Mouse (Mus musculus): Measurements from ENCODE around the gene Unc45a. TPM values are rescaled to one million over a fixed set of nuclear protein-coding genes. Genes with fewer than 3 reads are reported as not detected.

The Unc45a gene
- polyA plus RNA-seq, 1 experiment from 2014 or later, result 36.8 TPM

DNA sequence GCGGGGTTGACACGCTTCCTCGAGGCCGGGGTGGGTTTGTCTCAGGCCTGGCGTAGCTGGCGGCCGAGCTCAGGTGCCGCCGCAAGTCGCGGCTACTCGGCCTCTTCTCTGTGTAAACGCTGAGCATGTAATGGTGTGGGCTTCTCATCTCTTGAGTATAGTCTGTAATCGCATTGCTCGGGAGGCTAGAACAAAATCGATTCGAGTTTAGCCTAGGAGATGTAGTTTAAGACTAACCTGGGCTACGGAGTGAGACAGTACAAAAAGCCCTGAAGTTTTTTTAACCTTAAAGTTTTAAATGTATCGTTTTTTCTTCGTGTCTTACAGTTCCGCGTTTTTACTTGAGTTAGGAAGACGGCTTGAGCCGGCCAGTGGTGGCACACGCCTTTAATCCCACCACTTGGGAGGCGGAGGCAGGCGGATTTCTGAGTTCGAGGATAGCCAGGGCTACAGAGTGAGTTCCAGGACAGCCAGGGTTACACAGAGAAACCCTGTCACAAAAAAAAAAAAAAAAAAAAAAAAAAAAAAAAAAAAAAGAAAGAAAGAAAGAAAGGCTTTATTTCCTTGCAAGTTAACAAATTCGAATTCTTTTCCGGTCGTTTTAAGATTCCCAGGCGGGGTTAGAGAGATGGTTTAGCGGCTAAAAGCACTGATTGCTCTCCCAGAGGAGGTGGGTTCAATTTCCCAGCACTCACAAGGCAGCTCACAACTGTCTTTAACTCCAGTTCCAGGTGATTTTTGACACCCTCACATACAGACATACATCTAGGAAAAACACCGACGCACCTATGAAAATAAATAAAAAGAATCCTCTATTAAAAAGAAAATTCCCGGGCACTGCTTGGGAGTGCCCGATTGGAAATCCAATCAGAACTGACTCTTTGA lies 45.8 kb downstream of the Unc45a start:
- DNase-seq (ENCODE audit: low spot score), result peak; percentile 48
- peak; percentile 52 for ATAC-seq (ENCODE audit: insufficient read depth, low FRiP score, low TSS enrichment)
- peaks cover 9% of the 10 kb centered on the region for H3K4me1 ChIP-seq (ENCODE audit: control insufficient read depth, insufficient read depth, low read length)
- WGBS, result 9% methylated on average over 37 of the region's 37 CpGs
- H3K9ac ChIP-seq (ENCODE audit: low read length), result peak overlapping the region; percentile 80
- H3K4me3 ChIP-seq (ENCODE audit: low read depth, low read length), result peak overlapping the region; percentile 90
- H3K27ac ChIP-seq (ENCODE audit: low read depth, low read length), result peak overlapping the region; percentile 64
- H3K9me3 ChIP-seq (ENCODE audit: control insufficient read depth, low read length), result no peaks in the 10 kb centered on the region
- H3K4me2 ChIP-seq (ENCODE audit: low read depth), result peak overlapping the region; percentile 67
- no peaks in the 10 kb centered on the region for H3K27me3 ChIP-seq (ENCODE audit: control insufficient read depth, insufficient read depth, low read length)
- no peaks in the 10 kb centered on the region for H3K36me3 ChIP-seq (ENCODE audit: control insufficient read depth, insufficient read depth, low read length)

DNA sequence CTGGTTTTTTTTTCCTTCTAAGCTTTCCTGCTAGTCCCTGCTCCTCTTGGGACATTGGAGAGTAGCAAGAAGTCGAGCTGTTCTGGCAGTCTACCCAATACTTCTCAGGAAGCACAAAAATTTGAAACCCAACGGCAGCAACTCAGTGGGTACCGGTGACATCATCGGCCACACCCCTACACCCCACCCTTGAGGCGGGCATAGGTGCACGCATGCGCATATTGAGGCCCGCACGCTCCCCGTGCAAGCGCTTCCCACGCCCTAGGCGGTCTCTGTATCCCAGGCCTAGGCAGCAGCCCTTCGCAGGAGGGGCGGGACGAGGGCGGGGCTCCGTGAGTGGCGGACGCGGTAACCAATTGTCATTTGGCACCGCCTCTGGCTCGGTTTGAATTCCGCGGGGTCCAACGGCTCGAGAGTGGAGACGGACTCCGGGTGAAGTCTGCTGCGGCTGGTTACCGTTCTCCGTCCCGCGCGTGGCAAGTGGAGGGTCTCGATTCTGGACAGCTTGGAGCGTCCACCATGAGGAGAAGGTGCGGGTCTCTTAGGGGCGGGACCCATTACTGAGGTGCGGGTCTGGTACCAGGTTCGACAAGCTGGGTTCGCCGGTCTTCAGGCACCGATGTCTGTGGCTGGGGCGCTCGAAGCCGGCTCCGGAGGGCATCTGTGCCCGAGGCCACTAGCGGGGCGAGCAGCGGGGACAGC lies 46.6 kb downstream of the Unc45a start, which contains the start of gene Prc1:
Gene Prc1, plus strand, starts transcription at position 389 of the 702 bp plus-strand sequence.
- Histone ChIP-seq H3K4me2 (ENCODE audit: low read depth) (peak within 1 kb of the TSS; percentile 67), H3K36me3 (ENCODE audit: control insufficient read depth, insufficient read depth, low read length) (no peaks in the 10 kb centered on the region), H3K9me3 (ENCODE audit: control insufficient read depth, low read length) (no peaks in the 10 kb centered on the region), H3K9ac (ENCODE audit: low read length) (peak within 1 kb of the TSS; percentile 80), H3K27ac (ENCODE audit: low read depth, low read length) (peak within 1 kb of the TSS; percentile 64), H3K27me3 (ENCODE audit: control insufficient read depth, insufficient read depth, low read length) (no peaks in the 10 kb centered on the region), H3K4me1 (ENCODE audit: control insufficient read depth, insufficient read depth, low read length) (peaks cover 9% of the 10 kb centered on the region), H3K4me3 (ENCODE audit: low read depth, low read length) (peak within 1 kb of the TSS; percentile 90)
- ATAC-seq (ENCODE audit: insufficient read depth, low FRiP score, low TSS enrichment), result peak; percentile 96
- WGBS, result under 1% methylated on average over 52 of the region's 52 CpGs
- DNase-seq (ENCODE audit: low spot score), result peak; percentile 99

DNA sequence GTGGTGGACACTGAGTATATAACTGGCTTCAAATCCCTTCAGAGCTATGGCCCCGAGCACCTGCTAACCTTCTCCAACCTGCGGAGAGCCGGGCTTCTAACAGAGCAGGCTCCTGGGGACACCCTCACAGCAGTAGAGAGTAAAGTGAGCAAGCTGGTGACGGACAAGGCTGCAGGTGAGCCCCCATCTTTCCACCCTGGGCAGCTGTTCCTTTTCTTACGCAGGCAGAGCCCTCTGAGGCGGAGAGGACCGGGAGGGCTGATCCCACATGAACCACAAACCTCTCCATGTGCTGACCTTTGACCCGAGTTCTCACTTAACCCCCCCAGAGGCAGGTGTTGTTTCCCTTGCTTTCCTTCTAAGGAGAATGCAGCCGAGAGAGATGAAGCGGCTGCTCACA lies 53.1 kb downstream of the Unc45a start:
- H3K27ac ChIP-seq (ENCODE audit: low read depth, low read length), result no peak overlapping the region
- H3K9ac ChIP-seq (ENCODE audit: low read length), result no peak overlapping the region
- H3K27me3 ChIP-seq (ENCODE audit: control insufficient read depth, insufficient read depth, low read length), result no peaks in the 10 kb centered on the region
- 82% methylated on average over 10 of the region's 10 CpGs for WGBS
- no peak overlapping the region for H3K4me2 ChIP-seq (ENCODE audit: low read depth)
- no peak overlapping the region for H3K4me3 ChIP-seq (ENCODE audit: low read depth, low read length)
- H3K36me3 ChIP-seq (ENCODE audit: control insufficient read depth, insufficient read depth, low read length), result peaks cover 12% of the 10 kb centered on the region
- DNase-seq (ENCODE audit: low spot score) (no peak), ATAC-seq (ENCODE audit: insufficient read depth, low FRiP score, low TSS enrichment) (no peak)
- no peaks in the 10 kb centered on the region for H3K9me3 ChIP-seq (ENCODE audit: control insufficient read depth, low read length)
- H3K4me1 ChIP-seq (ENCODE audit: control insufficient read depth, insufficient read depth, low read length), result no peaks in the 10 kb centered on the region

- Histone ChIP-seq H3K36me3 (ENCODE audit: control insufficient read depth, insufficient read depth, low read length) (peaks cover 12% of the 10 kb centered on the region), H3K27ac (ENCODE audit: low read depth, low read length) (no peak overlapping the region), H3K9me3 (ENCODE audit: control insufficient read depth, low read length) (no peaks in the 10 kb centered on the region), H3K27me3 (ENCODE audit: control insufficient read depth, insufficient read depth, low read length) (no peaks in the 10 kb centered on the region), H3K4me1 (ENCODE audit: control insufficient read depth, insufficient read depth, low read length) (no peaks in the 10 kb centered on the region), H3K4me2 (ENCODE audit: low read depth) (no peak overlapping the region), H3K9ac (ENCODE audit: low read length) (no peak overlapping the region), H3K4me3 (ENCODE audit: low read depth, low read length) (no peak overlapping the region)
- ATAC-seq (ENCODE audit: insufficient read depth, low FRiP score, low TSS enrichment) (no peak), DNase-seq (ENCODE audit: low spot score) (no peak)
- WGBS, result 91% methylated on average over 6 of the region's 6 CpGs
Observed at GRCm38 (mm10) chr7:80285725-80286124, 55.1 kb downstream of the Unc45a start.

DNA sequence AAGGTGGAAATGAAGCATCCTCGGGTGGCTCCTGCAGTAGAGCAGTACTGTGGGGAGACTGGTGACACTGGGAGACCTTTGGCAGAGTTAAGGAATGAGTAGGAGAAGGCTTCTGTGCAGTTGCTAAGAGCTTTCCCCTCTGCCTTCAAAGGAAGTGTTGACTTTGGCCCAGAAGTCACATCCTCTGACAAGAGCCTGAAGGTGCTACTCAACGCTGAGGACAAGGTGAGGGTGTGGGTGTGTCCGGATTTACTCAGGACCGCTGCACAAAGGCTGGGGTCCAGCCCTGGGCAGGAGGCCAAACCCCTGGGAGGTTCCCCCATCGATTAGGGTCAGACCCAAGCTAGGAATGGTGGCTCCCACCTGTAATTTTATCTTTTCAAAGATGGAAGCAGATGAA lies 56.4 kb downstream of the Unc45a start:
- H3K36me3 ChIP-seq (ENCODE audit: control insufficient read depth, insufficient read depth, low read length), result peaks cover 12% of the 10 kb centered on the region
- WGBS, result 91% methylated on average over 5 of the region's 5 CpGs
- no peaks in the 10 kb centered on the region for H3K27me3 ChIP-seq (ENCODE audit: control insufficient read depth, insufficient read depth, low read length)
- DNase-seq (ENCODE audit: low spot score) (no peak), ATAC-seq (ENCODE audit: insufficient read depth, low FRiP score, low TSS enrichment) (no peak)
- H3K9ac ChIP-seq (ENCODE audit: low read length), result no peak overlapping the region
- H3K9me3 ChIP-seq (ENCODE audit: control insufficient read depth, low read length), result no peaks in the 10 kb centered on the region
- no peaks in the 10 kb centered on the region for H3K4me1 ChIP-seq (ENCODE audit: control insufficient read depth, insufficient read depth, low read length)
- no peak overlapping the region for H3K4me3 ChIP-seq (ENCODE audit: low read depth, low read length)
- no peak overlapping the region for H3K27ac ChIP-seq (ENCODE audit: low read depth, low read length)
- no peak overlapping the region for H3K4me2 ChIP-seq (ENCODE audit: low read depth)

- DNase-seq (ENCODE audit: low spot score) (no peak), ATAC-seq (ENCODE audit: insufficient read depth, low FRiP score, low TSS enrichment) (no peak)
- no peak overlapping the region for H3K4me2 ChIP-seq (ENCODE audit: low read depth)
- no peak overlapping the region for H3K9ac ChIP-seq (ENCODE audit: low read length)
- peaks cover 12% of the 10 kb centered on the region for H3K36me3 ChIP-seq (ENCODE audit: control insufficient read depth, insufficient read depth, low read length)
- 83% methylated on average over 3 of the region's 3 CpGs for WGBS
- H3K27me3 ChIP-seq (ENCODE audit: control insufficient read depth, insufficient read depth, low read length), result no peaks in the 10 kb centered on the region
- no peak overlapping the region for H3K4me3 ChIP-seq (ENCODE audit: low read depth, low read length)
- H3K4me1 ChIP-seq (ENCODE audit: control insufficient read depth, insufficient read depth, low read length), result no peaks in the 10 kb centered on the region
- no peaks in the 10 kb centered on the region for H3K9me3 ChIP-seq (ENCODE audit: control insufficient read depth, low read length)
- no peak overlapping the region for H3K27ac ChIP-seq (ENCODE audit: low read depth, low read length)
Observed at GRCm38 (mm10) chr7:80283226-80283918, 57.4 kb downstream of the Unc45a start.

GRCm38 (mm10) chr7:80281646-80282045 lies 59.2 kb downstream of the Unc45a start:
- no peak overlapping the region for H3K4me3 ChIP-seq (ENCODE audit: low read depth, low read length)
- H3K27ac ChIP-seq (ENCODE audit: low read depth, low read length), result no peak overlapping the region
- ATAC-seq (ENCODE audit: insufficient read depth, low FRiP score, low TSS enrichment), result no peak
- H3K36me3 ChIP-seq (ENCODE audit: control insufficient read depth, insufficient read depth, low read length), result peaks cover 6% of the 10 kb centered on the region
- H3K9me3 ChIP-seq (ENCODE audit: control insufficient read depth, low read length), result no peaks in the 10 kb centered on the region
- H3K4me2 ChIP-seq (ENCODE audit: low read depth), result no peak overlapping the region
- WGBS, result 89% methylated on average over 3 of the region's 3 CpGs
- no peak for DNase-seq (ENCODE audit: low spot score)
- no peaks in the 10 kb centered on the region for H3K27me3 ChIP-seq (ENCODE audit: control insufficient read depth, insufficient read depth, low read length)
- H3K4me1 ChIP-seq (ENCODE audit: control insufficient read depth, insufficient read depth, low read length), result no peaks in the 10 kb centered on the region
- no peak overlapping the region for H3K9ac ChIP-seq (ENCODE audit: low read length)

DNA sequence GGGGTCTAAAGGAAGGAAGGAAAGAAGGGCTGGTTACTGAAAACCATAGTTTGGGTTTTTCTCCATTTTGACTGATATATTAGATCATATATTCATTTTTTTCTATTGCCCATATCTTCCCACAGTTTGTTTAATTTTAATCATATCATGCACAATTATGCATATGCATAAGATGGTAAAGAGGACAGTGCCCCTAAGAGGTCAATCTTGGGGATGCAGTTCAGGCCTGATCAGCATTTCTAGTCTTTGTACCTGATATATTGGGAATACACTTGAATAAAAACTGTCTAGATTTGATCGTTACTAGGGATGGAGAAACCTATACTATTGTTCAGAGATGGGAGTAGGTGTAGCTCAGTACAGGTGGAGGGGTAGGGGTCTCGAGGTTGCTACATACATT lies 59.8 kb downstream of the Unc45a start:
- H3K4me2 ChIP-seq (ENCODE audit: low read depth), result no peak overlapping the region
- no peak overlapping the region for H3K4me3 ChIP-seq (ENCODE audit: low read depth, low read length)
- no peaks in the 10 kb centered on the region for H3K9me3 ChIP-seq (ENCODE audit: control insufficient read depth, low read length)
- H3K9ac ChIP-seq (ENCODE audit: low read length), result no peak overlapping the region
- H3K27ac ChIP-seq (ENCODE audit: low read depth, low read length), result no peak overlapping the region
- H3K36me3 ChIP-seq (ENCODE audit: control insufficient read depth, insufficient read depth, low read length), result peaks cover 11% of the 10 kb centered on the region
- no peaks in the 10 kb centered on the region for H3K4me1 ChIP-seq (ENCODE audit: control insufficient read depth, insufficient read depth, low read length)
- no peaks in the 10 kb centered on the region for H3K27me3 ChIP-seq (ENCODE audit: control insufficient read depth, insufficient read depth, low read length)
- WGBS, result 86% methylated on average over 2 of the region's 2 CpGs
- ATAC-seq (ENCODE audit: insufficient read depth, low FRiP score, low TSS enrichment) (no peak), DNase-seq (ENCODE audit: low spot score) (no peak)
